Mouse (Mus musculus): ENCODE results near the gene A430005L14Rik. TPM values are rescaled to one million over a fixed set of nuclear protein-coding genes. Genes with fewer than 3 reads are reported as not detected.

The A430005L14Rik gene
- total RNA-seq, 2 experiments from 2014 or later: 25.1 to 26.9 TPM

- no peak for DNase-seq (ENCODE audit: low spot score in 2 of 2)
Observed at GRCm38 (mm10) chr4:153968063-153968462, 11.0 kb downstream of the A430005L14Rik start.

- DNase-seq (ENCODE audit: low spot score in 2 of 2): peak; percentile 90 to 93
Observed at GRCm38 (mm10) chr4:153974431-153975291, 17.6 kb downstream of the A430005L14Rik start, which contains the start of the genes Dffb and Cep104. TSS of gene Dffb (minus strand) at chr4:153975126. TSS of gene Cep104 (plus strand) at chr4:153975194.

GRCm38 (mm10) chr4:153975292-153975662 lies 18.2 kb downstream of the A430005L14Rik start:
- DNase-seq (ENCODE audit: low spot score in 2 of 2): no peak

- DNase-seq (ENCODE audit: low spot score in 2 of 2): no peak
Observed at GRCm38 (mm10) chr4:153975768-153976167, 18.7 kb downstream of the A430005L14Rik start.

GRCm38 (mm10) chr4:153979243-153979642 lies 22.2 kb downstream of the A430005L14Rik start:
- DNase-seq (ENCODE audit: low spot score in 2 of 2): no peak

- no peak for DNase-seq (ENCODE audit: low spot score in 2 of 2)
Observed at GRCm38 (mm10) chr4:153980470-153980869, 23.4 kb downstream of the A430005L14Rik start.

GRCm38 (mm10) chr4:153992715-153993114 lies 35.7 kb downstream of the A430005L14Rik start:
- DNase-seq (ENCODE audit: low spot score in 2 of 2): no peak

GRCm38 (mm10) chr4:153993505-153993904 lies 36.5 kb downstream of the A430005L14Rik start:
- no peak for DNase-seq (ENCODE audit: low spot score in 2 of 2)

GRCm38 (mm10) chr4:154005488-154005887 lies 48.5 kb downstream of the A430005L14Rik start:
- DNase-seq (ENCODE audit: low spot score in 2 of 2): no peak

GRCm38 (mm10) chr4:154006264-154006663 lies 49.2 kb downstream of the A430005L14Rik start:
- no peak for DNase-seq (ENCODE audit: low spot score in 2 of 2)

GRCm38 (mm10) chr4:154007759-154008158 lies 50.7 kb downstream of the A430005L14Rik start:
- no peak for DNase-seq (ENCODE audit: low spot score in 2 of 2)

GRCm38 (mm10) chr4:154010907-154011645 lies 54.0 kb downstream of the A430005L14Rik start:
- DNase-seq (ENCODE audit: low spot score in 2 of 2): no peak

Other genes starting within 250 kb of the A430005L14Rik start
- gene Dffb, start 17.9 kb downstream of the A430005L14Rik start, total RNA-seq (2021): 10 to 100 TPM; 13.8 TPM
- 10 to 100 TPM; 22.1 to 23.1 TPM for gene Cep104, start 18.0 kb downstream of the A430005L14Rik start, total RNA-seq (2021)
- gene Lrrc47, start 54.5 kb downstream of the A430005L14Rik start, total RNA-seq (2021): 10 to 100 TPM; 64.2 to 65.6 TPM
- 10 to 100 TPM; 62.0 to 63.3 TPM for gene Smim1, start 69.0 kb downstream of the A430005L14Rik start, total RNA-seq (2021)
- gene Ccdc27, start 85.4 kb downstream of the A430005L14Rik start, total RNA-seq (2021): under 1 TPM in 1 of 2 experiments, not detected in 1; 0.20 TPM
- under 1 TPM in 1 of 2 experiments, not detected in 1; 0.11 TPM for gene Trp73, start 183.0 kb downstream of the A430005L14Rik start, total RNA-seq (2021)
- 10 to 100 TPM; 17.8 to 18.7 TPM for gene Wrap73, start 185.1 kb downstream of the A430005L14Rik start, total RNA-seq (2021)
- gene Tprgl, start 203.4 kb downstream of the A430005L14Rik start, total RNA-seq (2021): 100 to 1,000 TPM; 137 to 140 TPM
- gene Megf6, start 213.5 kb downstream of the A430005L14Rik start, total RNA-seq (2021): 10 to 100 TPM; 18.0 to 19.6 TPM

All from adrenal gland, postnatal 4 days (tissue).